Mouse (Mus musculus) stomach, postnatal 0 days (tissue): Measurements from ENCODE around the gene Pola1. TPM values are rescaled to one million over a fixed set of nuclear protein-coding genes. Genes with fewer than 3 reads are reported as not detected.
A peak's percentile ranks its signal among the peaks of the same experiment; 100 is the strongest.

Source experiments
- ATAC-seq: fragments of 200-750 bp; cut with Nextera tagmentation; 2 replicates; pipeline ENCODE4 v1.8.0; 2017; ENCODE audit not compliant: low FRiP score, low TSS enrichment
- DNase-seq: peaks from one replicate; pipeline ENCODE4 v3.0.0-alpha.2; 2016; ENCODE audit warnings: low spot score
- H3K27ac ChIP-seq: fragments of 300-500 bp; sonication (generic); replicated peaks from 2 replicates; pipeline ENCODE4 v1.5.1; 2014; ENCODE audit warnings: mild to moderate bottlenecking, control low read depth
- H3K27me3 ChIP-seq: fragments of 300-500 bp; sonication (generic); 2 replicates; pipeline ENCODE4 v1.6.1; 2014; ENCODE audit warnings: low read length; ENCODE audit not compliant: control insufficient read depth, insufficient read depth
- H3K36me3 ChIP-seq: fragments of 300-500 bp; sonication (generic); 2 replicates; pipeline ENCODE4 v1.6.1; 2014; ENCODE audit warnings: low read length, mixed read lengths; ENCODE audit not compliant: control insufficient read depth, insufficient read depth
- H3K4me1 ChIP-seq: fragments of 300-500 bp; sonication (generic); replicated peaks from 2 replicates; pipeline ENCODE4 v1.6.1; 2014; ENCODE audit warnings: antibody characterized with exemption; ENCODE audit not compliant: control insufficient read depth, insufficient read depth
- H3K4me2 ChIP-seq: fragments of 300-500 bp; sonication (generic); replicated peaks from 2 replicates; pipeline ENCODE4 v1.6.1; 2014; ENCODE audit warnings: low read depth, mild to moderate bottlenecking, control low read depth, moderate library complexity
- H3K4me3 ChIP-seq: fragments of 300-500 bp; sonication (generic); 2 replicates; pipeline ENCODE4 v1.5.1; 2014; ENCODE audit warnings: low read depth, low read length, control low read depth
- H3K9ac ChIP-seq: fragments of 300-500 bp; sonication (generic); 2 replicates; pipeline ENCODE4 v1.6.1; 2014; ENCODE audit warnings: mild to moderate bottlenecking, low read length, control low read depth, mixed read lengths
- H3K9me3 ChIP-seq: fragments of 300-500 bp; sonication (generic); 2 replicates; pipeline ENCODE4 v1.6.1; 2016; ENCODE audit warnings: low read length; ENCODE audit not compliant: control insufficient read depth
- CTCF ChIP-seq: IDR thresholded peaks from 2 replicates; pipeline ENCODE4 v1.5.1; 2016; ENCODE audit warnings: antibody characterized with exemption, low read depth, mild to moderate bottlenecking, moderate library complexity
- EP300 ChIP-seq: optimal IDR thresholded peaks from 2 replicates; pipeline ENCODE3; 2016; ENCODE audit warnings: antibody characterized with exemption
- WGBS: fragments of 180-500 bp; shearing (Covaris S2); extraction: QIAGEN DNeasy Blood & Tissue Kit; methylation state at CpG from one replicate; pipeline ENCODE4 v1.1.7; 2014; 5-methylcytosine and 5-hydroxymethylcytosine counted together
- polyA plus RNA-seq: library from polyadenylated mRNA; unstranded; fragments of >200 nt; fragmentation: Nextera tagmentation; extraction: Ambion mirVana; gene quantifications from 2 replicates; pipeline ENCODE4 v1.2.1, GENCODE M21; 2015

The Pola1 gene
- 3.5 and 3.7 TPM in 2 replicates for polyA plus RNA-seq

- DNase-seq (peak; percentile 86), ATAC-seq (peak; percentile 99)
- 16% methylated on average over 53 of the region's 53 CpGs for WGBS
- H3K9ac ChIP-seq, result peak within 1 kb of the TSS; percentile 61
- no peaks in the 10 kb centered on the region for H3K4me1 ChIP-seq
- peak within 1 kb of the TSS; percentile 40; the same call in 1 of the 2 replicates for H3K27ac ChIP-seq
- H3K4me2 ChIP-seq, result peak within 1 kb of the TSS; percentile 59
- no peaks in the 10 kb centered on the region for H3K9me3 ChIP-seq
- TF ChIP-seq EP300 (no peak), CTCF (no peak)
- no peaks in the 10 kb centered on the region for H3K27me3 ChIP-seq
- no peaks in the 10 kb centered on the region for H3K36me3 ChIP-seq
- H3K4me3 ChIP-seq, result peak within 1 kb of the TSS; percentile 55
Measured at GRCm38 (mm10) chrX:93631657-93632449, at the start of gene Pola1. Gene Pola1, minus strand, starts transcription at chrX:93632155.

DNA sequence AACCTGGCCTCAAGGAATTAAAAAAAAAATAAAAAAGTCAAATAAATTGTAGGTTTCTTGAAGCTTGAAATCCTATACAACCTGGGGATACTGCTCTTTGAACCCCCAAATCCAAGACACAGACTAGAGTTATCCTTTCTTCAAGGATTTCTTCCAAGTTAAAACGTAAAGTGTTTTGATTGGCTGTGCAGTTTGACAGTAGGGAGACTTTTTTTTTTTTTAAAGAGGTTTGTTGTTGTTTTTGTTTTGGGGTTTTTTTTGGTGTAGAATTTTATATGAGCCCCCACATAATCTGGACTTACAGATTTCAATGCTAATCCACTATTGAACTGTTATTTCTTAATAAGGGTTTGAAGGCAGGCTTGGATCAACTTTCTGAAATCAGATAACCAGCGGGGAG lies 44.3 kb upstream of the Pola1 start:
- Histone ChIP-seq H3K27me3 (no peaks in the 10 kb centered on the region), H3K4me2 (no peak overlapping the region), H3K4me3 (no peak overlapping the region), H3K9me3 (no peaks in the 10 kb centered on the region), H3K27ac (no peak overlapping the region), H3K4me1 (no peaks in the 10 kb centered on the region), H3K9ac (no peak overlapping the region), H3K36me3 (no peaks in the 10 kb centered on the region)
- WGBS, result 74% methylated on average over 2 of the region's 2 CpGs
- TF ChIP-seq CTCF (no peak), EP300 (no peak)
- DNase-seq (no peak), ATAC-seq (no peak)

DNA sequence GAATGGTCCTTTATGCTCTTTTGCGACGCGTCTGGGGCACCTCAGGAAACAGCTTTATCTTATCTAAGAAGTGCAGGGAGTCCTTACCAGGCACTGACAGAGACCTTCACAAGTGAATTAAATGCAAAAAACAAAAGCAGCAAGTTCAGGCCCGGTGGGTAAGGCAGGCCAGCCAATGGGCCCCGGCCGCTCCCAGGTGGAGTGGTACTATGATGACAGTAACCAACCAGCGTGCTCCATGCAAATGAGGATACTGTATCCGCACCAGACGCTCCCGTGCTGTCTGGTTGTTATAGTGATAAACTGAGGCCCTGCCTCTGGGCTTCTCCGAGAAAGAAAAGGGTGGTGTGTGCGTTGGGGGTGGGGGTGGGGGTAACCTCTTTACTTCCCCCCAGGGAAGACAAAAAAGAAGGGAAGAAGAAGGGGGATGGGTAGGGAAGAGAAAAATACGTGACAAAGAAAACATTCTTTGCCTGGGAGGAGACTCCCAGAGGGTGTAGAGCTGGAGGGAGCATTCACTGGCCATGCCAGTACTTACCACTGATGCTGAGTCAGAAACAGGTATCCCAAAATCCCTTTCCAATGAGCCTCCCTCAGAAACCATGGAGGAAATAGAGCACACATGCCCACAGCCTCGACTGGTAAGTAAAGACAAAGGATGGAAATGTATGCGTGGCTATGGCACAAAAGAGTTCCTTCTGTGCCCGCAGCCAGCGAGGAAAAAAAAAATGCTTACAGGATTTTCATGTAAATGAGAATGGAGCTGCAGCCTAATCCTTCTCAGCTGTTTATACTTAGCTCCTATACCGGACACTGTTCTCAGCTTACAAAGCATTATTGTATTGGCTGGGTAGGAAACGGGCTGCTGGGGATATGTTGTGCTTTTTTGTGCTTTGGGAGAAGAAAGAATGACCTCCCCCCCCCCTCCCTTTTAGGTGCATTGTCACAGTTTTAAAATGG lies 43.2 kb upstream of the Pola1 start:
- Histone ChIP-seq H3K4me2 (peak overlapping the region; percentile 49), H3K27me3 (no peaks in the 10 kb centered on the region), H3K9ac (no peak overlapping the region), H3K36me3 (no peaks in the 10 kb centered on the region), H3K9me3 (no peaks in the 10 kb centered on the region), H3K4me3 (peak overlapping the region; percentile 28), H3K4me1 (no peaks in the 10 kb centered on the region), H3K27ac (no peak overlapping the region)
- peak; percentile 58 for DNase-seq
- TF ChIP-seq EP300, result no peak
- no peak for TF ChIP-seq CTCF
- ATAC-seq, result peak; percentile 83
- WGBS, result 17% methylated on average over 19 of the region's 19 CpGs

GRCm38 (mm10) chrX:93674432-93674831 lies 42.5 kb upstream of the Pola1 start:
- Histone ChIP-seq H3K27ac (no peak overlapping the region), H3K9ac (no peak overlapping the region), H3K4me3 (no peak overlapping the region), H3K4me1 (no peaks in the 10 kb centered on the region), H3K27me3 (no peaks in the 10 kb centered on the region), H3K9me3 (no peaks in the 10 kb centered on the region), H3K4me2 (peak overlapping the region; percentile 49; the same call in 1 of the 2 replicates), H3K36me3 (no peaks in the 10 kb centered on the region)
- TF ChIP-seq CTCF, result no peak
- no peak for TF ChIP-seq EP300
- WGBS, result 53% methylated on average over 3 of the region's 3 CpGs
- ATAC-seq (no peak), DNase-seq (no peak)

DNA sequence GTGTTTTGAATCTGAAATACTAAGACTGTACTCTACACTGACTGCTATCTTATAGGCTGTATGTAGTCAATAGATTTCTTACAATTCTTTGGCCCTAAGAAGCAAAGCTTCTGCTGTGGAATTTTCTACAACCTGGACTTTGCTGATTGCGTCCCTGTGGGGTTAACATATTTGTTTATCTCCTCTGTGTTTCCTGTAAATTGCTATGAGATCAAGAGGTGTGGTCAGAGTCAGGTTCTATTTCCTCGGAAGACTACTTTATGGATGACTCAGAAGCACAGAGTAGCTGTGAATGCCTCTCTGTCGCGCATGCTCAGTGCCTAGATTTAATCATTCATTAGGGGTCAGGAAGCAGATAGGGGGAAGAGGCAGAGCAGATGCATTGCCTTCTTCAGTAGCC lies 32.8 kb upstream of the Pola1 start:
- H3K4me2 ChIP-seq, result no peak overlapping the region
- ATAC-seq (no peak), DNase-seq (no peak)
- H3K27ac ChIP-seq, result no peak overlapping the region
- H3K9me3 ChIP-seq, result no peaks in the 10 kb centered on the region
- H3K9ac ChIP-seq, result no peak overlapping the region
- no peak overlapping the region for H3K4me3 ChIP-seq
- no peaks in the 10 kb centered on the region for H3K27me3 ChIP-seq
- 56% methylated on average over 4 of the region's 4 CpGs for WGBS
- no peaks in the 10 kb centered on the region for H3K4me1 ChIP-seq
- TF ChIP-seq EP300 (no peak), CTCF (no peak)
- no peaks in the 10 kb centered on the region for H3K36me3 ChIP-seq
